Mouse (Mus musculus) c-Kit-positive CD71-negative TER-119-negative erythroid progenitor cells, embryonic 14.5 days (primary cell): ENCODE results near the gene Itprip.

Experiments used
- DNase-seq: peaks from one replicate; pipeline ENCODE4 v3.0.0-alpha.2; 2013; ENCODE audit warnings: low read depth

Gene Itprip

DNA sequence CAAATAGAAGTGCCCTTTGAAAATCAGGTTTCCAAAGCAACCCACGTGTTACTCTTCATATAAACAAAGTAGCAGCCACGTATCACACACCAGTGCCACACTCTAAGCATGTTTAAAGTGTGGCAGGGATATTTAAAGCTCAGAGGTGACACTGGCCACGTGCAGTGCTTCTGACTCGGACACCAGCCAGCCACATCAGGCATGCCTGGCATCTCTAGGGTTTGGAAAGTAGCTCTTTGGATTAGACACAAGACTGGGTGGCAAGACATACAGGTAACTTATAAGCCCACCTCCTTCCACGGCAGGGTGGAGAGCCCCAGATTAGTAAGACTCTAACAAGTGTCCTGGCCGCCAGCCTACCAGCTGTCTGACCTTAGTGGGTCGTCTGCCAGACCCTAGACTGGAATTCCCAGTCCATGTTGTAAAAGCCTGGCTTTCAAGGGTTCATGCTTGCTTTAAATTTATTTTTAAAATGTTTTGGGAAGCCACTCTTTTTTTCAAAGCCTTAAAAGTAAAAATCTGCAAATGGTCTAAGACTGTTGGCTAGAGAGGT is 33.8 kb downstream of the Itprip start:
- no peak for DNase-seq

- no peak for DNase-seq
These were observed 34.6 kb downstream of the Itprip start for GRCm38 (mm10) chr19:47884296-47885085.

GRCm38 (mm10) chr19:47882882-47883254 is 36.2 kb downstream of the Itprip start:
- DNase-seq = no peak

DNA sequence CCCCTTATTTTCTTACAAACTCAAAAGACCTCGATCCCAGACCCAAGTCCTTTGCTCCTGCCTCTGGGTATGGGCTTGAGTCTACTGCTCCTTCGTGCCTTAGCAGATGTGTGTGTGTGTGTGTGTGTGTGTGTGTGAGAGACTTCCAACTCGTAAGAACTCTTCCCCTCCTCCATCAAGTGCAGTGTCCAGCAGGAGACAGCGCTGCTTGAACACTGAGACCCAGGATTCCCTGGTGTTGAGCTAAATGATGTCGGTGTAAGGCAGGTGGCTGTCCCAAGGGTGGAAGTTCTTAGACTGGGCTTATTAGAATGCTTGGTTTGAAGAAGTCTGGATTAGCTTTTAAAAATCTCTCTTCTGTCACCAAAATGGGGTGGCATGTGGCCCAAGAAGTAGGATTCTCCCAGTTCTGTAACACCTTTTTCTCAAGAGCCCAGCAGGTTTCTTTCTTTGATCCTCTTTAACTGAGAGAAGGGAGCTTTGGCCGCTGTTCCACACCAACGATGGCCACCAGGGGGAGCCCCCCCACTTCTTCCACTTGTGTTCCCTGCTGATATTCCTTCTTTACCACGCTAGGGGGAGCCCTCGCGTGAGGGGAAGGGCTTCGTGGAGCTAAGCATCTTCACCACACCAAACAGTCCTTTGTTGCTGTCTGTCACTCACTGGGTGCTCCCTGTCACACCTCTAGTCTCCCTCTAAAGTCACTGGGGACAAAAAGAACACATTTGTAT is 36.8 kb downstream of the Itprip start:
- DNase-seq = peak; percentile 91

- DNase-seq = no peak
These were observed 37.6 kb downstream of the Itprip start for GRCm38 (mm10) chr19:47881538-47881937.

GRCm38 (mm10) chr19:47876252-47876651 is 42.8 kb downstream of the Itprip start:
- DNase-seq = no peak

GRCm38 (mm10) chr19:47871515-47871914 is 47.6 kb downstream of the Itprip start:
- DNase-seq = no peak

DNA sequence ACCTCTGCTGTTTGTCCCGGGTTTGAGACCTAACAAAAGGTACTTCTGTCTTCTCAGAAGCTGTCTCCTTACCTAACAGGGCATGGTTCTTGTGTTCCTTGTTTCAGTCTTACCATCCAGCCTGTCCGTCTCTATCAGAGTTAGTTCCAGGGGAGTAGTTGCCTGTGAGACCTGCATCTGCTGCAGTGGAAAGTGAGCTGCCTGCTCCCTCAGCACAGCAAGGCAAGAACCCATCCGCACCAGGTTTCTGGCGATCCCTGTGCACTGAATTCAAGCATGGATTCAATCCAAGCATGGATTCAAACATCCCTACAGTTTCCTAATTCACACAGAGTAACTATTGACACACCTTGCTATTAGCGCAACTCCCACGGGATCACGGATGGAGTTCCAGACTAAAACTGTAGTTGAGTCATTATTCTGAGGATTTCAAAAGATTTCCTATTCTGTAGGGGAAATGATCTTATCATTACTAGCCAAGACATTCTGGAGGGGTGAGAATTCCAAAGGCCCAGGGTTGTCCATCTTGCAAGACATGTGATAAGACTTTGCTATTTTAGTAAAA is 48.9 kb downstream of the Itprip start:
- no peak for DNase-seq

GRCm38 (mm10) chr19:47869516-47869915 is 49.6 kb downstream of the Itprip start:
- no peak for DNase-seq

GRCm38 (mm10) chr19:47868951-47869350 is 50.1 kb downstream of the Itprip start:
- DNase-seq = no peak

- DNase-seq = no peak
These were observed 51.4 kb downstream of the Itprip start for GRCm38 (mm10) chr19:47867628-47868175.

DNA sequence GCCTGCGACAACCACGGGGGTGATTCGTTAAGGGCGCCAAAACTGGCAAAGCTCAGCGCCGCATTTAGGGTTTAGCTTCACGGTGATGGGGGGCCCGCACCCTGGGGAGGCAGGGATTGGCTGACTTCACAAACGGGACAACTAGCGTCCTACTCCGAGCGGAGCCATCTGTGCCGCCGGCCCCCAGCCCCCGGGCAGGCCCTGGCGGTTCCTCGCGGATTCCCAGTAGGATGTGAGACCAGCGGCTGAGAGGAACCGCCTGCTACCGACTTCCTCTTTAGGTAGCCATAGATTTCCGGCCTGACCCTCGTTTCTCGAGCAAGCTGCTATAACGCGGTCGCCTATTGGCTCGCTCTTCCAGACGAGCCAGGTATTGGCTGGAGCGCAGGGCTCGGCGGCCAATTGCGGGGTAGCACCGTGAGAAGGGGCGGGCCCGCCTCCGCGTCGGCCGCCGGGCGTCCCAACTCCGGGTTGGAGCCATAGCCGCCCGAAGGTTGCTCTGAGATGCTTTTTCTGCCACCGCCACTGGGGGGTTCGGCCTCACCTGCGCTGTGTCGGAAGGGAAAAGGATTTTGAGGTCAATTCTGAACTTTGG is 53.6 kb downstream of the Itprip start, which contains the start of gene Gsto2:
Gene Gsto2 (plus strand): TSS at position 182 of the 595 bp plus-strand sequence.
- peak; percentile 86 for DNase-seq

DNA sequence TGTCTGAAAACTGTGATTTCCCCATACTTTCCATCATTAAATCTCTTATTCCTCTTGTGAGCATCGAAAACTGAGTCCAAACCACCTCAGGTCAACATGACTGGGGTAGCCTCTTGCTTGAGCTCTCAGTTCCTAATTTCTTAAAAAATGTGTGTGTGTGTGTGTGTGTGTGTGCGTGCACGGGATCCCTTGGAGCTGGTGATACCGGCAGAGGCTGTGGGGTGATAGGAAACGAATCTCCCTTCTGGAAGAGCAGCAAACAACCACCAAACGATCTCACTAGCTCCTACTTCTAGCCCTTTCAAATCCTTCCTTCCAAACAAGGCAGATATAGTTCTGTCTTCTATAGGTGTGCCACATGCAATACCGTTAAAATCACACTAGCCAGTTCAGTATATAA is 54.4 kb downstream of the Itprip start:
- DNase-seq = no peak

DNA sequence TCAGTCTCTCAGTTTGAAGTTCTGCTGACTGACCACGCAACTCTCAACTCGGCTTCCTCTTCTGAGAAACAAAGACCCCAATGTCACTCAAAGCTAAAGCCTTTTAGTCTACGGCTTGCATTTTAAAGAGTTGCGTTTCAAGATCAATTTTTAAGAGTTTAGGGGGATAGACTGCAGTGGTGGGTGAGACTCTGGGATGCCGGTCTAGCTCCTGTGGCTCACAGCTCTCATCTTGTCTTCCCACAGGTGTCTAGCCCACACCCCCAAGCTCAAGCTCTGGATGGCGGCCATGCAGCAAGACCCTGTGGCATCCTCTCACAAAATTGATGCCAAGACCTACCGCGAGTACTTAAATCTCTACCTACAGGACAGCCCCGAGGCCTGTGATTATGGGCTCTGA is 55.0 kb downstream of the Itprip start:
- no peak for DNase-seq

- DNase-seq = no peak
These were observed 56.5 kb downstream of the Itprip start for GRCm38 (mm10) chr19:47862581-47862980.

- no peak for DNase-seq
These were observed 59.9 kb downstream of the Itprip start for GRCm38 (mm10) chr19:47859180-47859579.

DNA sequence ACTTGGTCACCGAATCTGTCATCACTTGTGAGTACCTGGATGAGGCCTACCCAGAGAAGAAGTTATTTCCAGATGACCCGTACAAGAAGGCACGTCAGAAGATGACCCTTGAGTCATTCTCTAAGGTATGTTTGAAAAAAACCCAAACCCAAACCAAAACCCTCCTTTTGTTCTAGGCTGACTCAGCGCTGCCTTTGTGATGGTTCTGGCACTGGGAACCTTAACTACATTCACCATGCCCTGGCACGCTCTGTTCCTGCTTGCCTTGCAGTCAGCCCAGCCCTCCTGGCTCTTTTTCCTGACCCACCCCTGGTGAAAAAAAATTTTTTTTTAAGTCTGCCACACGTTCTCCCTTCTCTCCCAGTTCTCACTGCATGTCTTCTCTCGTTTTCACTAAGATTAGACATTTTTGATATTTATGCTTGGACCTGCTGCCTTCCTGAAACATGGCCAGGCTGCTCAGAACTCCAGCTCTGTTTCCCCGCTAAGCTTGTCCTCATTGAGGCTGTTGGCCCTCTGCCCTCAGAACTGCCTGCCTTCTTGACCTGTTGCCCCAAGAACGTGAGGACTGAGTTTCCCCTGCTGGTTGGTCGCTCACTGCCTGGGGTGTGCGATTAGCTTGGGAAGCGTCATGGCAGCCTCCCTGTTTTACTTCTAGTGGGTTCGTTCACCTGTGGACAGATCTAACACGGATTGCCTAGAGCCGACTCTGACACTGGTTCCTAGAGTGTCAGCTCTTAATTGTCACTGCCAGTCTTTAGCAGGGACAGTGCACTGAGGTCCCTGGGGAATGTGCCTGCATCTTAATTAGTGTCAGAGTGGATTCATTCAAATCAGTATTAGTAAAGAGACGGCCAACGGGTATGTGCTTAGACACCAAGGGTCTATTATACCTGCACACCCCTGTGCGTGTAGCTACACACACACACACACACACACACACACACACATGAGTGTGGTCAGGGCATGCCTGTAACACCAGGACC is 60.8 kb downstream of the Itprip start:
- no peak for DNase-seq

- DNase-seq = peak; percentile 59
These were observed 64.0 kb downstream of the Itprip start, which contains the start of gene Gsto1 for GRCm38 (mm10) chr19:47854796-47855783. Gene Gsto1, plus strand, starts transcription at chr19:47854970.
